In genomic region chr7:81731181-81731651, GRCm38 (mm10) we compare ENCODE assay signal across 19 mouse cellular contexts. TPM values are rescaled to one million over a fixed set of nuclear protein-coding genes. Genes with fewer than 3 reads are reported as not detected.
DNase-seq lines count a peak whose midpoint lies in the region; ATAC-seq and TF ChIP-seq lines count a peak whose summit lies in the region.
"Had no signal": no experiment of that assay in that cellular context is flagged by ENCODE, and none has a peak within 500 bp of the region (broad histone marks: within the 10 kb centered on the region; RNA-seq: fewer than 3 reads in every experiment).

No protein-coding gene starts in this region.

- H3K27me3 ChIP-seq in forebrain, embryonic 14.5 days (replicated peaks; ENCODE audit: control insufficient read depth, insufficient read depth, low read length): no peaks in the 10 kb centered on the region
- H3K27me3 ChIP-seq in forebrain, embryonic 12.5 days: no peaks in the 10 kb centered on the region
- H3K27me3 ChIP-seq in hindbrain, embryonic 13.5 days: no peaks in the 10 kb centered on the region
- H3K27me3 ChIP-seq: heart, embryonic 12.5 days; limb, embryonic 15.5 days; midbrain, embryonic 15.5 days had no signal

- intact Hi-C loops in left cerebral cortex, postnatal 36 days (cut with DNase I): loop anchor here (2.0 kb wide), 1 partner anchor 24 kb away; the partner anchor contains the start of gene Homer2

- DNase-seq in forebrain, embryonic 14.5 days (ENCODE audit: low spot score): peak; percentile 27
- DNase-seq in brain, adult 2 months (ENCODE audit: low read depth, low spot score): peak; percentile 90
- DNase-seq in layer of hippocampus, adult 2 months (ENCODE audit: low spot score in 2 of 2): peak; percentile 38 to 82
- peak; percentile 49 to 68 for DNase-seq in left cerebral cortex, postnatal 36 days (ENCODE audit: low spot score in 2 of 2)
- no peak for DNase-seq in gastrocnemius, postnatal 10 days
- no peak for DNase-seq in adrenal gland, postnatal 4 days (ENCODE audit: low spot score in 2 of 2)
- DNase-seq: adrenal gland, adult 8-10 months; cerebellum, adult 9-11 months; embryo, embryonic 11 days; heart, postnatal 4 days; kidney, adult 8-10 months; lung, embryonic 14.5 days; spleen, adult 18-20 months; thymus, postnatal 14 days had no signal

- H3K36me3 ChIP-seq in forebrain, embryonic 14.5 days (ENCODE audit: control insufficient read depth, insufficient read depth, low read length): no peaks in the 10 kb centered on the region
- H3K36me3 ChIP-seq in forebrain, embryonic 12.5 days (replicated peaks): no peaks in the 10 kb centered on the region
- no peaks in the 10 kb centered on the region for H3K36me3 ChIP-seq in hindbrain, embryonic 13.5 days
- H3K36me3 ChIP-seq: heart, embryonic 12.5 days; limb, embryonic 15.5 days; midbrain, embryonic 15.5 days had no signal

- 76% methylated on average over 6 of the region's 6 CpGs for WGBS in forebrain, embryonic 14.5 days
- WGBS in forebrain, embryonic 12.5 days: 85% methylated on average over 6 of the region's 6 CpGs
- WGBS in hindbrain, embryonic 13.5 days: 85% methylated on average over 6 of the region's 6 CpGs

- H3K9me3 ChIP-seq in forebrain, embryonic 14.5 days (replicated peaks; ENCODE audit: control insufficient read depth, low read length): no peaks in the 10 kb centered on the region
- no peaks in the 10 kb centered on the region for H3K9me3 ChIP-seq in forebrain, embryonic 12.5 days
- H3K9me3 ChIP-seq in hindbrain, embryonic 13.5 days: no peaks in the 10 kb centered on the region
- H3K9me3 ChIP-seq: heart, embryonic 12.5 days; limb, embryonic 15.5 days; midbrain, embryonic 15.5 days had no signal

- no peak overlapping the region for H3K9ac ChIP-seq in forebrain, embryonic 14.5 days (ENCODE audit: low read length)
- no peak overlapping the region for H3K9ac ChIP-seq in forebrain, embryonic 12.5 days
- no peak overlapping the region for H3K9ac ChIP-seq in hindbrain, embryonic 13.5 days
- H3K9ac ChIP-seq: heart, embryonic 12.5 days; limb, embryonic 15.5 days; lung, embryonic 14.5 days; midbrain, embryonic 15.5 days had no signal

- H3K4me3 ChIP-seq in forebrain, embryonic 14.5 days (ENCODE audit: low read depth, low read length): no peak overlapping the region
- H3K4me3 ChIP-seq in forebrain, embryonic 12.5 days (replicated peaks): no peak overlapping the region
- no peak overlapping the region for H3K4me3 ChIP-seq in layer of hippocampus, adult 2 months
- no peak overlapping the region for H3K4me3 ChIP-seq in hindbrain, embryonic 13.5 days
- H3K4me3 ChIP-seq: heart, embryonic 12.5 days; limb, embryonic 15.5 days; midbrain, embryonic 15.5 days had no signal

- no peak overlapping the region for H3K27ac ChIP-seq in forebrain, embryonic 14.5 days (ENCODE audit: low read depth, low read length)
- no peak overlapping the region for H3K27ac ChIP-seq in forebrain, embryonic 12.5 days
- H3K27ac ChIP-seq in layer of hippocampus, adult 2 months: no peak overlapping the region
- H3K27ac ChIP-seq in hindbrain, embryonic 13.5 days: no peak overlapping the region
- H3K27ac ChIP-seq: limb, embryonic 15.5 days; midbrain, embryonic 15.5 days had no signal

- H3K4me2 ChIP-seq in forebrain, embryonic 14.5 days (ENCODE audit: low read length): no peak overlapping the region
- no peak overlapping the region for H3K4me2 ChIP-seq in forebrain, embryonic 12.5 days
- H3K4me2 ChIP-seq in hindbrain, embryonic 13.5 days: no peak overlapping the region
- H3K4me2 ChIP-seq: heart, embryonic 12.5 days; limb, embryonic 15.5 days; lung, embryonic 14.5 days; midbrain, embryonic 15.5 days had no signal

- no peak for ATAC-seq in forebrain, embryonic 14.5 days
- no peak for ATAC-seq in forebrain, embryonic 12.5 days (ENCODE audit: low FRiP score)
- no peak for ATAC-seq in hindbrain, embryonic 13.5 days (ENCODE audit: low FRiP score)
- ATAC-seq: midbrain, embryonic 15.5 days had no signal

- TF ChIP-seq CTCF in layer of hippocampus, adult 2 months (conservative IDR thresholded peaks at IDR 0.05): no peak

- H3K4me1 ChIP-seq in forebrain, embryonic 14.5 days (ENCODE audit: control insufficient read depth, insufficient read depth, low read length): no peaks in the 10 kb centered on the region
- no peaks in the 10 kb centered on the region for H3K4me1 ChIP-seq in forebrain, embryonic 12.5 days
- H3K4me1 ChIP-seq in hindbrain, embryonic 13.5 days (replicated peaks): no peaks in the 10 kb centered on the region
- H3K4me1 ChIP-seq: midbrain, embryonic 15.5 days had no signal

RNA-seq across cellular contexts. Expression of gene Homer2, which starts 23.9 kb away (rescaled TPM):
- 15.9 and 16.6 TPM in 2 replicates for polyA plus RNA-seq in forebrain, embryonic 14.5 days (2014; fragmentation: Nextera tagmentation; extraction: Ambion mirVana)
- polyA plus RNA-seq in forebrain, embryonic 12.5 days (2016; fragmentation: Nextera tagmentation; extraction: Ambion mirVana): 33.3 and 34.1 TPM in 2 replicates
- 10 to 100 TPM; 90.4 to 92.1 TPM for total RNA-seq in layer of hippocampus, adult 2 months (2021)
- 10 to 100 TPM; 64.3 to 73.2 TPM for total RNA-seq in left cerebral cortex, postnatal 36 days (2021)
- 10 to 100 TPM; 26.1 to 26.3 TPM for total RNA-seq in gastrocnemius, postnatal 10 days (2021)
- 20.6 and 27.0 TPM in 2 replicates for polyA plus RNA-seq in hindbrain, embryonic 13.5 days (2015; fragmentation: Nextera tagmentation; extraction: Ambion mirVana)
- 1 to 10 TPM; 5.0 to 9.1 TPM for total RNA-seq in adrenal gland, postnatal 4 days (2021)

RNA-seq across cellular contexts. Expression of gene Ramac, which starts 31.5 kb away (rescaled TPM):
- polyA plus RNA-seq in forebrain, embryonic 14.5 days (2014; fragmentation: Nextera tagmentation; extraction: Ambion mirVana): 172 and 180 TPM in 2 replicates
- 134 and 138 TPM in 2 replicates for polyA plus RNA-seq in forebrain, embryonic 12.5 days (2016; fragmentation: Nextera tagmentation; extraction: Ambion mirVana)
- total RNA-seq in layer of hippocampus, adult 2 months (2021): 10 to 100 TPM; 73.9 to 76.4 TPM
- 10 to 100 TPM; 77.3 to 80.7 TPM for total RNA-seq in left cerebral cortex, postnatal 36 days (2021)
- 10 to 100 TPM; 26.7 to 27.9 TPM for total RNA-seq in gastrocnemius, postnatal 10 days (2021)
- 134 and 135 TPM in 2 replicates for polyA plus RNA-seq in hindbrain, embryonic 13.5 days (2015; fragmentation: Nextera tagmentation; extraction: Ambion mirVana)
- 10 to 100 TPM; 53.7 to 54.1 TPM for total RNA-seq in adrenal gland, postnatal 4 days (2021)

RNA-seq across cellular contexts. Expression of gene 3110040N11Rik, which starts 58.1 kb away (rescaled TPM):
- polyA plus RNA-seq in forebrain, embryonic 14.5 days (2014; fragmentation: Nextera tagmentation; extraction: Ambion mirVana): 48.5 and 54.4 TPM in 2 replicates
- polyA plus RNA-seq in forebrain, embryonic 12.5 days (2016; fragmentation: Nextera tagmentation; extraction: Ambion mirVana): 42.2 and 43.3 TPM in 2 replicates
- 10 to 100 TPM; 28.7 to 30.0 TPM for total RNA-seq in layer of hippocampus, adult 2 months (2021)
- total RNA-seq in left cerebral cortex, postnatal 36 days (2021): 10 to 100 TPM; 22.3 to 27.0 TPM
- 10 to 100 TPM; 23.6 to 24.5 TPM for total RNA-seq in gastrocnemius, postnatal 10 days (2021)
- 52.7 and 53.5 TPM in 2 replicates for polyA plus RNA-seq in hindbrain, embryonic 13.5 days (2015; fragmentation: Nextera tagmentation; extraction: Ambion mirVana)
- 10 to 100 TPM; 36.2 to 42.9 TPM for total RNA-seq in adrenal gland, postnatal 4 days (2021)

Comparison
In these comparisons a context has a peak if more than half of its experiments do, and no peak if none do; other contexts are left out.
1. DNase-seq: peak in forebrain, embryonic 14.5 days (single experiment), brain, adult 2 months (single experiment), layer of hippocampus, adult 2 months (2 of 2) and left cerebral cortex, postnatal 36 days (2 of 2); none in gastrocnemius, postnatal 10 days (single experiment) and adrenal gland, postnatal 4 days (0 of 2).